Mouse (Mus musculus) erythroblast, embryonic 14.5 days (primary cell): Measurements from ENCODE around the gene Apeh.

Experiments
- GATA1 ChIP-seq: IDR thresholded peaks from 2 replicates; pipeline ENCODE4 v1.6.1; 2012; ENCODE audit warnings: low read length, inconsistent platforms, mixed read lengths
- TAL1 ChIP-seq: IDR thresholded peaks from 3 replicates; pipeline ENCODE4 v1.6.1; 2012; ENCODE audit warnings: low read length, inconsistent platforms, mixed read lengths

GRCm38 (mm10) chr9:108120671-108121070, 26.3 kb upstream of the Apeh start:
- no peak for TF ChIP-seq TAL1
- no peak for TF ChIP-seq GATA1
